Mouse (Mus musculus): ENCODE measurements around the gene Kndc1. TPM values are rescaled to one million over a fixed set of nuclear protein-coding genes. Genes with fewer than 3 reads are reported as not detected.

The Kndc1 gene
- not detected for total RNA-seq (2021)
- 0.47 TPM in 1 of 2 replicates, not detected in the other for polyA plus RNA-seq (2012; rRNA removed)
- long read RNA-seq, result 0 reads

GRCm38 (mm10) chr7:139894655-139895557 is at the start of gene Kndc1:
Gene Kndc1 (plus strand): TSS chr7:139894696.
- no peak within 1 kb of the TSS for H3K9ac ChIP-seq (ENCODE audit: low read depth, low read length)
- H3K4me3 ChIP-seq, result peak within 1 kb of the TSS; percentile 24; the same call in 1 of the 2 replicates
- H3K36me3 ChIP-seq (ENCODE audit: control insufficient read depth, insufficient read depth, low read length), result no peaks in the 10 kb centered on the region
- 2% methylated on average over 50 of the region's 50 CpGs for WGBS
- H3K79me2 ChIP-seq (replicated peaks; ENCODE audit: control insufficient read depth, insufficient read depth, low read length), result no peaks in the 10 kb centered on the region
- intact Hi-C loops (cut with DNase I), result no loop called here
- no peaks in the 10 kb centered on the region; the same call in 1 of the 2 replicates for H3K27me3 ChIP-seq (ENCODE audit: control insufficient read depth, insufficient read depth, low read length)
- TF ChIP-seq EP300 (IDR thresholded peaks at IDR 0.05; ENCODE audit: insufficient read depth, low read depth, low read length) (no peak), CTCF (IDR thresholded peaks at IDR 0.05) (no peak), POLR2A (IDR thresholded peaks at IDR 0.05; ENCODE audit: insufficient read depth, low read depth, low read length) (no peak)
- H3K27ac ChIP-seq, result no peak within 1 kb of the TSS
- no peaks in the 10 kb centered on the region for H3K4me1 ChIP-seq (ENCODE audit: control insufficient read depth, insufficient read depth, low read length)
- DNase-seq, result peak; percentile 30 to 45

GRCm38 (mm10) chr7:139845101-139845500 is 49.4 kb upstream of the Kndc1 start:
- no peak for TF ChIP-seq EP300 (IDR thresholded peaks at IDR 0.05; ENCODE audit: insufficient read depth, low read depth, low read length)
- no peak for TF ChIP-seq CTCF (IDR thresholded peaks at IDR 0.05)
- no peak for TF ChIP-seq POLR2A (IDR thresholded peaks at IDR 0.05; ENCODE audit: insufficient read depth, low read depth, low read length)
- H3K27ac ChIP-seq, result no peak overlapping the region
- no peak overlapping the region for H3K9ac ChIP-seq (ENCODE audit: low read depth, low read length)
- H3K79me2 ChIP-seq (replicated peaks; ENCODE audit: control insufficient read depth, insufficient read depth, low read length), result no peaks in the 10 kb centered on the region
- WGBS, result 81% methylated on average over 2 of the region's 2 CpGs
- intact Hi-C loops (cut with DNase I), result no loop called here
- H3K36me3 ChIP-seq (ENCODE audit: control insufficient read depth, insufficient read depth, low read length), result no peaks in the 10 kb centered on the region
- 0 out of 2 replicates have a peak, but pooled peaks cover 2% of the 10 kb centered on the region for H3K4me1 ChIP-seq (ENCODE audit: control insufficient read depth, insufficient read depth, low read length)
- DNase-seq, result no peak
- H3K4me3 ChIP-seq, result no peak overlapping the region
- no peaks in the 10 kb centered on the region for H3K27me3 ChIP-seq (ENCODE audit: control insufficient read depth, insufficient read depth, low read length)

DNA sequence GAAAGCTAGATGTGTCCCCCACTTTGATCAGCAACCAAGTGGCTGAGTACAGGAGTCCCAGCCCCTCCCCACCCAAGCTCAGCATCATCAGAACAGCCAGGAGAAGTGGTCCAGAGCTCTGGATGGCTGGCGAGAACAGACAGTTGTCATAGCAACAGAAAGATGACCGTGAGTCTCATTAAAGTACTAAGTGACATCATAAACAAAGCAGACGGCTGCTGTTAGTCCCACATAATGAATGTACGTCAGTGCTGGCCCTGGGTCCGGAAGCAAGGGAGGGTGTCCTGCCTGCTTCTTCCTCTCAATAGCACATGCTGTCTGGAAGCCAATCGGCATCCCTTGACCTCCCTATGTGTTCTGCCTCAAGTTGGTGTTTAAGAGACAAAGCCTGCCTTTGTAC is 44.3 kb upstream of the Kndc1 start:
- Histone ChIP-seq H3K4me3 (no peak overlapping the region), H3K9ac (ENCODE audit: low read depth, low read length) (no peak overlapping the region), H3K79me2 (replicated peaks; ENCODE audit: control insufficient read depth, insufficient read depth, low read length) (no peaks in the 10 kb centered on the region), H3K27ac (no peak overlapping the region), H3K27me3 (ENCODE audit: control insufficient read depth, insufficient read depth, low read length) (no peaks in the 10 kb centered on the region), H3K36me3 (ENCODE audit: control insufficient read depth, insufficient read depth, low read length) (no peaks in the 10 kb centered on the region), H3K4me1 (ENCODE audit: control insufficient read depth, insufficient read depth, low read length) (no peaks in the 10 kb centered on the region)
- intact Hi-C loops (cut with DNase I), result no loop called here
- WGBS, result 42% methylated on average over 6 of the region's 6 CpGs
- no peak for TF ChIP-seq EP300 (IDR thresholded peaks at IDR 0.05; ENCODE audit: insufficient read depth, low read depth, low read length)
- TF ChIP-seq CTCF (IDR thresholded peaks at IDR 0.05), result no peak
- TF ChIP-seq POLR2A (IDR thresholded peaks at IDR 0.05; ENCODE audit: insufficient read depth, low read depth, low read length), result no peak
- no peak for DNase-seq

DNA sequence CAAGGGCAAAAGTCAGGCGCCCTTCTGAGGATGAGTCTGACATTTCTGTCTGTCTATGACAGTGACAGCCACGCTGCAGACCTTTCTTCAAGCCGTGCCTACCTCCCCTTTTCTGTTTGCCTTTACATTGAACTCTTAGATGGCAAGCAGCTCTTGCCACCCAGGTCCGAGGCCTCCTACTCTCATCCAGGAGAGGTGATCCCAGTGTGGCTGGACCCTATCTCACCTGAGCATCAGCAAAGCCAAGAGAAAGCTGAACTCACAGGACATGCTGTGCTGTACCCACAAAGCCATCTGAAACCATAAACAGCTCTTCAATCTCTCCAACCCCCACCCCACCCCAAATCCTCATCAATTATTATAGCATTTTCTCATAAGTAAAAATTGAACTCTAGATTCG is 43.8 kb upstream of the Kndc1 start:
- TF ChIP-seq CTCF (IDR thresholded peaks at IDR 0.05) (no peak), EP300 (IDR thresholded peaks at IDR 0.05; ENCODE audit: insufficient read depth, low read depth, low read length) (no peak), POLR2A (IDR thresholded peaks at IDR 0.05; ENCODE audit: insufficient read depth, low read depth, low read length) (no peak)
- DNase-seq, result no peak
- WGBS, result 73% methylated on average over 5 of the region's 5 CpGs
- Histone ChIP-seq H3K79me2 (replicated peaks; ENCODE audit: control insufficient read depth, insufficient read depth, low read length) (no peaks in the 10 kb centered on the region), H3K9ac (ENCODE audit: low read depth, low read length) (no peak overlapping the region), H3K27me3 (ENCODE audit: control insufficient read depth, insufficient read depth, low read length) (no peaks in the 10 kb centered on the region), H3K36me3 (ENCODE audit: control insufficient read depth, insufficient read depth, low read length) (no peaks in the 10 kb centered on the region), H3K27ac (no peak overlapping the region), H3K4me3 (no peak overlapping the region), H3K4me1 (ENCODE audit: control insufficient read depth, insufficient read depth, low read length) (no peaks in the 10 kb centered on the region)
- intact Hi-C loops (cut with DNase I), result no loop called here

- Histone ChIP-seq H3K27me3 (ENCODE audit: control insufficient read depth, insufficient read depth, low read length) (no peaks in the 10 kb centered on the region), H3K36me3 (ENCODE audit: control insufficient read depth, insufficient read depth, low read length) (no peaks in the 10 kb centered on the region), H3K4me1 (ENCODE audit: control insufficient read depth, insufficient read depth, low read length) (no peaks in the 10 kb centered on the region), H3K9ac (ENCODE audit: low read depth, low read length) (no peak overlapping the region), H3K79me2 (replicated peaks; ENCODE audit: control insufficient read depth, insufficient read depth, low read length) (no peaks in the 10 kb centered on the region), H3K27ac (no peak overlapping the region), H3K4me3 (no peak overlapping the region)
- 67% methylated on average over 6 of the region's 6 CpGs for WGBS
- TF ChIP-seq EP300 (IDR thresholded peaks at IDR 0.05; ENCODE audit: insufficient read depth, low read depth, low read length) (no peak), POLR2A (IDR thresholded peaks at IDR 0.05; ENCODE audit: insufficient read depth, low read depth, low read length) (no peak), CTCF (IDR thresholded peaks at IDR 0.05) (no peak)
- intact Hi-C loops (cut with DNase I), result no loop called here
- DNase-seq, result no peak
Measured at GRCm38 (mm10) chr7:139851098-139851497, 43.4 kb upstream of the Kndc1 start.

GRCm38 (mm10) chr7:139855261-139855660 is 39.2 kb upstream of the Kndc1 start:
- TF ChIP-seq POLR2A (IDR thresholded peaks at IDR 0.05; ENCODE audit: insufficient read depth, low read depth, low read length) (no peak), CTCF (IDR thresholded peaks at IDR 0.05) (no peak), EP300 (IDR thresholded peaks at IDR 0.05; ENCODE audit: insufficient read depth, low read depth, low read length) (no peak)
- Histone ChIP-seq H3K4me1 (ENCODE audit: control insufficient read depth, insufficient read depth, low read length) (no peaks in the 10 kb centered on the region), H3K4me3 (no peak overlapping the region), H3K27me3 (ENCODE audit: control insufficient read depth, insufficient read depth, low read length) (no peaks in the 10 kb centered on the region), H3K9ac (ENCODE audit: low read depth, low read length) (no peak overlapping the region), H3K79me2 (replicated peaks; ENCODE audit: control insufficient read depth, insufficient read depth, low read length) (no peaks in the 10 kb centered on the region), H3K27ac (no peak overlapping the region), H3K36me3 (ENCODE audit: control insufficient read depth, insufficient read depth, low read length) (no peaks in the 10 kb centered on the region)
- 84% methylated on average over 11 of the region's 11 CpGs for WGBS
- no peak for DNase-seq
- intact Hi-C loops (cut with DNase I), result no loop called here

All from heart, adult 2 months (tissue).